Mouse (Mus musculus) erythroblast, embryonic 14.5 days (primary cell): ENCODE results near the gene Dnajc1.

ENCODE experiments used
- GATA1 ChIP-seq: IDR thresholded peaks from 2 replicates; pipeline ENCODE4 v1.6.1; 2012; ENCODE audit warnings: low read length, inconsistent platforms, mixed read lengths
- TAL1 ChIP-seq: IDR thresholded peaks from 3 replicates; pipeline ENCODE4 v1.6.1; 2012; ENCODE audit warnings: low read length, inconsistent platforms, mixed read lengths

GRCm38 (mm10) chr2:18235524-18235923 lies 157.1 kb downstream of the Dnajc1 start:
- no peak for TF ChIP-seq TAL1
- no peak for TF ChIP-seq GATA1
